Mouse (Mus musculus): ENCODE measurements around the gene Plcb1.

DNA sequence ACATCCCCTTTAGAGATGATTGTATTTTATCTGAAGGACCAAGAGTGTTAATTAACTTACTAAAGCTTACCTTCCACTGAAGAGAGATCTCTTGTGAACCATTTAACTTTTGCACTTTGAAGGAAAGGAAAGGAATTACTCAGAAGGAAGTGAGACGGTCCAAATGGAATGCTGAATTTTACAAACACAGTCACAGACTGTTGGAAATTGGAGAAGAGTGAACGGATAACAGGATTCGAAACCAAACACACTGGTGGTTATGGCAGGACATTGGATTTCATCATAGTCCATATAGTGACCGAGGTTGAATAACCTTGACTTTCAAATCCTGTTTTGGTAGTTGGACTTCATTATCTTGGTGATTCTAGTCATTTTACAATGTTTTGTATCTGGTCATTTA lies 688.2 kb downstream of the Plcb1 start:
- no peak for TF ChIP-seq HCFC1 (IDR thresholded peaks at IDR 0.05; ENCODE audit: borderline replicate concordance, insufficient read depth, low read length)
- no peak for TF ChIP-seq ZNF384 (IDR thresholded peaks at IDR 0.05; ENCODE audit: low read depth, low read length)
- no peak for TF ChIP-seq ZC3H11A (IDR thresholded peaks at IDR 0.05; ENCODE audit: borderline replicate concordance, low read depth, low read length)
- TF ChIP-seq MAFK (IDR thresholded peaks at IDR 0.05; ENCODE audit: insufficient read depth, low read depth, low read length): no peak
- no peak for TF ChIP-seq CHD2 (IDR thresholded peaks at IDR 0.05; ENCODE audit: low read depth, low read length)
